Mouse (Mus musculus): ENCODE data around the gene Mfsd4b4. TPM values are rescaled to one million over a fixed set of nuclear protein-coding genes. Genes with fewer than 3 reads are reported as not detected.

Gene Mfsd4b4
- polyA plus RNA-seq, 1 experiment from 2014 or later = 4.7 TPM

GRCm38 (mm10) chr10:39896503-39896902 lies 2.5 kb downstream of the Mfsd4b4 start:
- Histone ChIP-seq H3K27ac (ENCODE audit: low read length) (no peak overlapping the region), H3K4me2 (ENCODE audit: low read length) (no peak overlapping the region), H3K4me1 (replicated peaks; ENCODE audit: control insufficient read depth, insufficient read depth, low read length) (peaks cover 10% of the 10 kb centered on the region), H3K9ac (replicated peaks; ENCODE audit: low read depth, low read length) (no peak overlapping the region), H3K36me3 (ENCODE audit: control insufficient read depth, insufficient read depth) (no peaks in the 10 kb centered on the region; the same call in 1 of the 2 replicates), H3K27me3 (replicated peaks; ENCODE audit: control insufficient read depth, insufficient read depth, low read length) (no peaks in the 10 kb centered on the region), H3K9me3 (ENCODE audit: control insufficient read depth, low read length) (no peaks in the 10 kb centered on the region), H3K4me3 (replicated peaks; ENCODE audit: low read length) (no peak overlapping the region)
- WGBS = 82% methylated on average over 5 of the region's 5 CpGs
- no peak for ATAC-seq

- no peak overlapping the region for H3K27ac ChIP-seq (ENCODE audit: low read length)
- 77% methylated on average over 11 of the region's 11 CpGs for WGBS
- H3K4me2 ChIP-seq (ENCODE audit: low read length) = no peak overlapping the region
Observed at GRCm38 (mm10) chr10:39893702-39894697, 5.0 kb downstream of the Mfsd4b4 start.

GRCm38 (mm10) chr10:39888621-39889020 lies 10.4 kb downstream of the Mfsd4b4 start:
- 83% methylated on average over 3 of the region's 3 CpGs for WGBS
- H3K9ac ChIP-seq (replicated peaks; ENCODE audit: low read depth, low read length) = no peak overlapping the region
- no peaks in the 10 kb centered on the region for H3K27me3 ChIP-seq (replicated peaks; ENCODE audit: control insufficient read depth, insufficient read depth, low read length)
- H3K27ac ChIP-seq (ENCODE audit: low read length) = no peak overlapping the region
- H3K4me3 ChIP-seq (replicated peaks; ENCODE audit: low read length) = no peak overlapping the region
- ATAC-seq = no peak
- H3K4me1 ChIP-seq (replicated peaks; ENCODE audit: control insufficient read depth, insufficient read depth, low read length) = no peaks in the 10 kb centered on the region
- no peaks in the 10 kb centered on the region for H3K9me3 ChIP-seq (ENCODE audit: control insufficient read depth, low read length)
- H3K36me3 ChIP-seq (ENCODE audit: control insufficient read depth, insufficient read depth) = no peaks in the 10 kb centered on the region; the same call in 1 of the 2 replicates
- H3K4me2 ChIP-seq (ENCODE audit: low read length) = no peak overlapping the region

More at GRCm38 (mm10) chr10:39893702-39894697, 5.0 kb downstream of the Mfsd4b4 start:
- Histone ChIP-seq H3K9ac (replicated peaks; ENCODE audit: low read depth, low read length) (no peak overlapping the region), H3K4me1 (replicated peaks; ENCODE audit: control insufficient read depth, insufficient read depth, low read length) (peaks cover 10% of the 10 kb centered on the region), H3K36me3 (ENCODE audit: control insufficient read depth, insufficient read depth) (no peaks in the 10 kb centered on the region; the same call in 1 of the 2 replicates), H3K27me3 (replicated peaks; ENCODE audit: control insufficient read depth, insufficient read depth, low read length) (no peaks in the 10 kb centered on the region), H3K4me3 (replicated peaks; ENCODE audit: low read length) (no peak overlapping the region), H3K9me3 (ENCODE audit: control insufficient read depth, low read length) (no peaks in the 10 kb centered on the region)
- no peak for ATAC-seq

- H3K4me2 ChIP-seq (ENCODE audit: low read length) = no peak overlapping the region
- H3K27ac ChIP-seq (ENCODE audit: low read length) = no peak overlapping the region
- H3K9ac ChIP-seq (replicated peaks; ENCODE audit: low read depth, low read length) = no peak overlapping the region
- no peaks in the 10 kb centered on the region for H3K27me3 ChIP-seq (replicated peaks; ENCODE audit: control insufficient read depth, insufficient read depth, low read length)
- H3K4me3 ChIP-seq (replicated peaks; ENCODE audit: low read length) = no peak overlapping the region
- peaks cover 20% of the 10 kb centered on the region for H3K36me3 ChIP-seq (ENCODE audit: control insufficient read depth, insufficient read depth)
- ATAC-seq = no peak
- H3K4me1 ChIP-seq (replicated peaks; ENCODE audit: control insufficient read depth, insufficient read depth, low read length) = no peaks in the 10 kb centered on the region
- no peaks in the 10 kb centered on the region for H3K9me3 ChIP-seq (ENCODE audit: control insufficient read depth, low read length)
- WGBS = 95% methylated on average over 2 of the region's 2 CpGs
Observed at GRCm38 (mm10) chr10:39865509-39865908, 33.5 kb downstream of the Mfsd4b4 start.

- Histone ChIP-seq H3K9ac (replicated peaks; ENCODE audit: low read depth, low read length) (no peak overlapping the region), H3K36me3 (ENCODE audit: control insufficient read depth, insufficient read depth) (peaks cover 23% of the 10 kb centered on the region), H3K27ac (ENCODE audit: low read length) (no peak overlapping the region), H3K27me3 (replicated peaks; ENCODE audit: control insufficient read depth, insufficient read depth, low read length) (no peaks in the 10 kb centered on the region), H3K4me2 (ENCODE audit: low read length) (no peak overlapping the region), H3K4me3 (replicated peaks; ENCODE audit: low read length) (no peak overlapping the region), H3K4me1 (replicated peaks; ENCODE audit: control insufficient read depth, insufficient read depth, low read length) (no peaks in the 10 kb centered on the region), H3K9me3 (ENCODE audit: control insufficient read depth, low read length) (no peaks in the 10 kb centered on the region)
- ATAC-seq = peak; percentile 66
- WGBS = 72% methylated on average over 1 of the region's 1 CpGs
Observed at GRCm38 (mm10) chr10:39842621-39843020, 56.4 kb downstream of the Mfsd4b4 start.

Other genes with a start within 250 kb of the Mfsd4b4 start
- gene Rev3l, start 167.1 kb downstream of the Mfsd4b4 start, polyA plus RNA-seq (2015; fragmentation: Nextera tagmentation; extraction: Ambion mirVana) = 23.7 and 28.8 TPM in 2 replicates
- gene Mfsd4b2, start 27.7 kb upstream of the Mfsd4b4 start, polyA plus RNA-seq (2015; fragmentation: Nextera tagmentation; extraction: Ambion mirVana) = not detected in 2 replicates
- not detected in 2 replicates for gene Mfsd4b3, start 60.9 kb upstream of the Mfsd4b4 start, polyA plus RNA-seq (2015; fragmentation: Nextera tagmentation; extraction: Ambion mirVana)
- not detected in 2 replicates for gene Mfsd4b5, start 87.4 kb upstream of the Mfsd4b4 start, polyA plus RNA-seq (2015; fragmentation: Nextera tagmentation; extraction: Ambion mirVana)
- 0.09 and 0.32 TPM in 2 replicates for gene Mfsd4b1, start 126.0 kb upstream of the Mfsd4b4 start, polyA plus RNA-seq (2015; fragmentation: Nextera tagmentation; extraction: Ambion mirVana)
- 1.9 and 2.2 TPM in 2 replicates for gene Slc16a10, start 243.0 kb upstream of the Mfsd4b4 start, polyA plus RNA-seq (2015; fragmentation: Nextera tagmentation; extraction: Ambion mirVana)